Mouse (Mus musculus) liver, embryonic 16.5 days (tissue): ENCODE data around the gene Mymx. TPM values are rescaled to one million over a fixed set of nuclear protein-coding genes. Genes with fewer than 3 reads are reported as not detected.

ENCODE experiments used
- ATAC-seq: fragments of 200-750 bp; cut with Nextera tagmentation; 2 replicates; pipeline ENCODE4 v1.8.0; 2017; ENCODE audit warnings: low read depth, mild to moderate bottlenecking, moderate number of reproducible peaks, moderate library complexity
- H3K27ac ChIP-seq: fragments of 300-500 bp; sonication (generic); 2 replicates; pipeline ENCODE4 v1.5.1; 2014; ENCODE audit warnings: mild to moderate bottlenecking, low read length
- H3K27me3 ChIP-seq: fragments of 300-500 bp; sonication (generic); 2 replicates; pipeline ENCODE4 v1.6.1; 2014; ENCODE audit warnings: low read depth, low read length, mixed read lengths; ENCODE audit not compliant: control insufficient read depth, insufficient read depth
- H3K36me3 ChIP-seq: fragments of 300-500 bp; sonication (generic); 2 replicates; pipeline ENCODE4 v1.6.1; 2014; ENCODE audit warnings: mild to moderate bottlenecking; ENCODE audit not compliant: control insufficient read depth, insufficient read depth
- H3K4me1 ChIP-seq: fragments of 300-500 bp; sonication (generic); 2 replicates; pipeline ENCODE4 v1.6.1; 2014; ENCODE audit warnings: low read depth, low read length, mixed read lengths; ENCODE audit not compliant: control insufficient read depth
- H3K4me2 ChIP-seq: fragments of 300-500 bp; sonication (generic); 2 replicates; pipeline ENCODE4 v1.6.1; 2014; ENCODE audit warnings: low read depth, low read length, mixed read lengths
- H3K4me3 ChIP-seq: fragments of 300-500 bp; sonication (generic); 2 replicates; pipeline ENCODE4 v1.5.1; 2014; ENCODE audit warnings: low read depth, mild to moderate bottlenecking, low read length
- H3K9ac ChIP-seq: fragments of 300-500 bp; sonication (generic); 2 replicates; pipeline ENCODE4 v1.6.1; 2014; ENCODE audit warnings: low read depth, low read length
- H3K9me3 ChIP-seq: fragments of 300-500 bp; sonication (generic); replicated peaks from 2 replicates; pipeline ENCODE4 v1.6.1; 2016; ENCODE audit warnings: low read length; ENCODE audit not compliant: control insufficient read depth
- WGBS: fragments of 180-500 bp; shearing (Covaris S2); extraction: QIAGEN DNeasy Blood & Tissue Kit; methylation state at CpG from one replicate; pipeline ENCODE4 v1.1.7; 2014; ENCODE audit not compliant: insufficient replicate concordance; 5-methylcytosine and 5-hydroxymethylcytosine counted together
- polyA plus RNA-seq: library from polyadenylated mRNA; unstranded; fragments of >200 nt; fragmentation: Nextera tagmentation; extraction: Ambion mirVana; gene quantifications from 2 replicates; pipeline ENCODE4 v1.2.1, GENCODE M21; 2015

Gene Mymx
- polyA plus RNA-seq, 1 experiment from 2014 or later = 0.35 TPM

- Histone ChIP-seq H3K9ac (no peak overlapping the region), H3K36me3 (peaks cover 3% of the 10 kb centered on the region), H3K4me1 (peaks cover 46% of the 10 kb centered on the region), H3K27me3 (no peaks in the 10 kb centered on the region), H3K27ac (no peak overlapping the region), H3K4me3 (no peak overlapping the region), H3K4me2 (no peak overlapping the region), H3K9me3 (no peaks in the 10 kb centered on the region)
- ATAC-seq = no peak
- 68% methylated on average over 4 of the region's 4 CpGs for WGBS
These were observed 22.3 kb downstream of the Mymx start for GRCm38 (mm10) chr17:45579554-45579953.

- H3K4me3 ChIP-seq = no peak overlapping the region
- no peak overlapping the region for H3K27ac ChIP-seq
- no peak overlapping the region for H3K4me2 ChIP-seq
- H3K9ac ChIP-seq = no peak overlapping the region
- H3K4me1 ChIP-seq = peaks cover 45% of the 10 kb centered on the region
- no peak for ATAC-seq
- WGBS = 56% methylated on average over 7 of the region's 7 CpGs
- H3K27me3 ChIP-seq = no peaks in the 10 kb centered on the region
- H3K9me3 ChIP-seq = no peaks in the 10 kb centered on the region
- H3K36me3 ChIP-seq = no peaks in the 10 kb centered on the region
These were observed 23.1 kb downstream of the Mymx start for GRCm38 (mm10) chr17:45578843-45579242.

GRCm38 (mm10) chr17:45578242-45578641, 23.7 kb downstream of the Mymx start:
- no peak overlapping the region for H3K4me2 ChIP-seq
- WGBS = 43% methylated on average over 5 of the region's 5 CpGs
- no peaks in the 10 kb centered on the region for H3K36me3 ChIP-seq
- ATAC-seq = no peak
- H3K4me1 ChIP-seq = peaks cover 39% of the 10 kb centered on the region
- H3K27me3 ChIP-seq = no peaks in the 10 kb centered on the region
- H3K9ac ChIP-seq = no peak overlapping the region
- H3K4me3 ChIP-seq = no peak overlapping the region
- no peaks in the 10 kb centered on the region for H3K9me3 ChIP-seq
- no peak overlapping the region for H3K27ac ChIP-seq

- Histone ChIP-seq H3K36me3 (peaks cover 14% of the 10 kb centered on the region), H3K4me3 (no peak overlapping the region), H3K9ac (no peak overlapping the region), H3K27me3 (no peaks in the 10 kb centered on the region), H3K4me1 (peaks cover 23% of the 10 kb centered on the region), H3K4me2 (no peak overlapping the region), H3K27ac (peak overlapping the region; percentile 94), H3K9me3 (no peaks in the 10 kb centered on the region)
- 87% methylated on average over 8 of the region's 8 CpGs for WGBS
- ATAC-seq = no peak
These were observed 26.6 kb downstream of the Mymx start for GRCm38 (mm10) chr17:45575123-45575897.

GRCm38 (mm10) chr17:45574129-45574761, 27.7 kb downstream of the Mymx start:
- H3K9me3 ChIP-seq = no peaks in the 10 kb centered on the region
- H3K9ac ChIP-seq = peak overlapping the region; percentile 96
- peaks cover 25% of the 10 kb centered on the region for H3K36me3 ChIP-seq
- H3K4me2 ChIP-seq = peak overlapping the region; percentile 97
- ATAC-seq = peak; percentile 67
- no peaks in the 10 kb centered on the region for H3K27me3 ChIP-seq
- H3K4me3 ChIP-seq = peak overlapping the region; percentile 93
- H3K4me1 ChIP-seq = peaks cover 26% of the 10 kb centered on the region
- WGBS = 1% methylated on average over 17 of the region's 17 CpGs
- H3K27ac ChIP-seq = peak overlapping the region; percentile 94

- H3K4me2 ChIP-seq = peak overlapping the region; percentile 97
- H3K36me3 ChIP-seq = peaks cover 30% of the 10 kb centered on the region
- H3K9ac ChIP-seq = peak overlapping the region; percentile 96
- peak overlapping the region; percentile 93 for H3K4me3 ChIP-seq
- peaks cover 26% of the 10 kb centered on the region for H3K4me1 ChIP-seq
- H3K27ac ChIP-seq = peak overlapping the region; percentile 94
- WGBS = 1% methylated on average over 18 of the region's 18 CpGs
- no peaks in the 10 kb centered on the region for H3K27me3 ChIP-seq
- H3K9me3 ChIP-seq = no peaks in the 10 kb centered on the region
- ATAC-seq = peak; percentile 69
These were observed 28.1 kb downstream of the Mymx start for GRCm38 (mm10) chr17:45573780-45574123.

- H3K4me3 ChIP-seq = peak within 1 kb of the TSS; percentile 93
- H3K9me3 ChIP-seq = no peaks in the 10 kb centered on the region
- peak within 1 kb of the TSS; percentile 96 for H3K9ac ChIP-seq
- H3K4me2 ChIP-seq = peak within 1 kb of the TSS; percentile 97
- peak; percentile 80 for ATAC-seq
- H3K4me1 ChIP-seq = peaks cover 24% of the 10 kb centered on the region
- WGBS = 0% methylated on average over 41 of the region's 41 CpGs
- H3K27me3 ChIP-seq = no peaks in the 10 kb centered on the region
- peak within 1 kb of the TSS; percentile 94 for H3K27ac ChIP-seq
- peaks cover 35% of the 10 kb centered on the region for H3K36me3 ChIP-seq
These were observed 28.7 kb downstream of the Mymx start, which contains the start of gene Hsp90ab1 for GRCm38 (mm10) chr17:45573087-45573779. TSS of gene Hsp90ab1 (minus strand) at chr17:45573271.

- Histone ChIP-seq H3K9ac (peak overlapping the region; percentile 96), H3K4me2 (peak overlapping the region; percentile 97), H3K9me3 (no peaks in the 10 kb centered on the region), H3K27me3 (no peaks in the 10 kb centered on the region), H3K27ac (peak overlapping the region; percentile 94), H3K4me1 (peaks cover 24% of the 10 kb centered on the region), H3K36me3 (peaks cover 40% of the 10 kb centered on the region), H3K4me3 (peak overlapping the region; percentile 93)
- WGBS = under 1% methylated on average over 54 of the region's 57 CpGs
- ATAC-seq = peak; percentile 47
These were observed 29.5 kb downstream of the Mymx start for GRCm38 (mm10) chr17:45572103-45573086.
